Mouse (Mus musculus) forebrain, embryonic 12.5 days (tissue): ENCODE data around the gene Ppp1r12a. TPM values are rescaled to one million over a fixed set of nuclear protein-coding genes. Genes with fewer than 3 reads are reported as not detected.
"Not testable (repeated sequence)": the region's sequence is repeated elsewhere in the genome, so short reads cannot be mapped to it uniquely, and the experiment has no call there.

Experiments
- ATAC-seq: fragments of 200-750 bp; cut with Nextera tagmentation; 2 replicates; pipeline ENCODE4 v1.8.0; 2017; ENCODE audit warnings: moderate TSS enrichment; ENCODE audit not compliant: low FRiP score
- H3K27ac ChIP-seq: fragments of 300-500 bp; sonication (generic); 2 replicates; pipeline ENCODE4 v1.5.1; 2016; ENCODE audit warnings: mild to moderate bottlenecking
- H3K27me3 ChIP-seq: fragments of 300-500 bp; sonication (generic); 2 replicates; pipeline ENCODE4 v1.6.1; 2016; ENCODE audit warnings: mild to moderate bottlenecking
- H3K36me3 ChIP-seq: fragments of 300-500 bp; sonication (generic); replicated peaks from 2 replicates; pipeline ENCODE4 v1.6.1; 2016; ENCODE audit warnings: mild to moderate bottlenecking
- H3K4me1 ChIP-seq: fragments of 300-500 bp; sonication (generic); 2 replicates; pipeline ENCODE4 v1.6.1; 2016
- H3K4me2 ChIP-seq: fragments of 300-500 bp; sonication (generic); 2 replicates; pipeline ENCODE4 v1.6.1; 2016; ENCODE audit warnings: mild to moderate bottlenecking, moderate library complexity
- H3K4me3 ChIP-seq: fragments of 300-500 bp; sonication (generic); replicated peaks from 2 replicates; pipeline ENCODE4 v1.5.1; 2016; ENCODE audit warnings: mild to moderate bottlenecking
- H3K9ac ChIP-seq: fragments of 300-500 bp; sonication (generic); 2 replicates; pipeline ENCODE4 v1.6.1; 2016; ENCODE audit warnings: mild to moderate bottlenecking
- H3K9me3 ChIP-seq: fragments of 300-500 bp; sonication (generic); 2 replicates; pipeline ENCODE4 v1.6.1; 2016
- WGBS: fragments of 180-500 bp; shearing (Covaris S2); methylation state at CpG from one replicate; pipeline ENCODE4 v1.1.7; 2016; 5-methylcytosine and 5-hydroxymethylcytosine counted together
- polyA plus RNA-seq: library from polyadenylated mRNA; unstranded; fragments of >200 nt; fragmentation: Nextera tagmentation; extraction: Ambion mirVana; gene quantifications from 2 replicates; pipeline ENCODE4 v1.2.1, GENCODE M21; 2016

Ppp1r12a gene
- polyA plus RNA-seq, 1 experiment from 2014 or later: 84.7 TPM

DNA sequence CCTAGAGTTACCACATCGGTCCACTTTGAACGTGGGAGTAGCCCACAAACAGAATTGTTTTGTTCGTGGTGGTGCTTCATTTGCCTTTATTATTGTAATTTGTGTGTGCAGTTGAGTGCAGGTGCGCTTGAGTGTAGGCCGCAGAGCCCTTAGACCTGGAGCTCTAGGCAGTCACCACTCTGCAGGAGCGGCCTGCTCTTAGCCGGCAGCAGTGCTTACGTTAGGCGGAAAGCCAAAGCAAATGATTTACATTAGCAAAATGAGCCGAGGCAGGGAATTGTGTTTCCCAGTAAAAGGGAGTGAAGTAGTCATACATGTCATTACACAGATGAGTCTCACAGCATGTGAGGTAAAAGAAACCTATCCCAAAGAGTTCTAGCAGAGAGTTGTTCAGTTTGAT, 77.1 kb downstream of the Ppp1r12a start:
- no peaks in the 10 kb centered on the region for H3K9me3 ChIP-seq
- no peak overlapping the region for H3K9ac ChIP-seq
- ATAC-seq: no peak
- H3K4me2 ChIP-seq: no peak overlapping the region
- H3K4me3 ChIP-seq: no peak overlapping the region
- no peak overlapping the region for H3K27ac ChIP-seq
- no peaks in the 10 kb centered on the region for H3K4me1 ChIP-seq
- 84% methylated on average over 10 of the region's 10 CpGs for WGBS
- no peaks in the 10 kb centered on the region for H3K27me3 ChIP-seq
- peaks cover 18% of the 10 kb centered on the region for H3K36me3 ChIP-seq

GRCm38 (mm10) chr10:108250710-108251109, 88.7 kb downstream of the Ppp1r12a start:
- 85% methylated on average over 12 of the region's 12 CpGs for WGBS
- Histone ChIP-seq H3K4me1 (no peaks in the 10 kb centered on the region), H3K36me3 (peaks cover 36% of the 10 kb centered on the region), H3K9me3 (no peaks in the 10 kb centered on the region), H3K27ac (no peak overlapping the region), H3K4me3 (no peak overlapping the region), H3K4me2 (no peak overlapping the region), H3K9ac (no peak overlapping the region), H3K27me3 (no peaks in the 10 kb centered on the region)
- ATAC-seq: no peak

GRCm38 (mm10) chr10:108251181-108251580, 89.2 kb downstream of the Ppp1r12a start:
- no peaks in the 10 kb centered on the region for H3K4me1 ChIP-seq
- peaks cover 41% of the 10 kb centered on the region for H3K36me3 ChIP-seq
- ATAC-seq: no peak
- H3K9me3 ChIP-seq: no peaks in the 10 kb centered on the region
- H3K9ac ChIP-seq: no peak overlapping the region
- no peak overlapping the region for H3K4me2 ChIP-seq
- no peak overlapping the region for H3K4me3 ChIP-seq
- H3K27me3 ChIP-seq: no peaks in the 10 kb centered on the region
- no peak overlapping the region for H3K27ac ChIP-seq
- 57% methylated on average over 1 of the region's 2 CpGs for WGBS

- Histone ChIP-seq H3K4me2 (no peak overlapping the region), H3K36me3 (peaks cover 29% of the 10 kb centered on the region), H3K9ac (no peak overlapping the region), H3K4me3 (no peak overlapping the region), H3K27me3 (no peaks in the 10 kb centered on the region), H3K27ac (no peak overlapping the region), H3K4me1 (no peaks in the 10 kb centered on the region), H3K9me3 (no peaks in the 10 kb centered on the region)
- WGBS: 92% methylated on average over 7 of the region's 7 CpGs
- no peak for ATAC-seq
Observed at GRCm38 (mm10) chr10:108255812-108256376, 93.9 kb downstream of the Ppp1r12a start.

DNA sequence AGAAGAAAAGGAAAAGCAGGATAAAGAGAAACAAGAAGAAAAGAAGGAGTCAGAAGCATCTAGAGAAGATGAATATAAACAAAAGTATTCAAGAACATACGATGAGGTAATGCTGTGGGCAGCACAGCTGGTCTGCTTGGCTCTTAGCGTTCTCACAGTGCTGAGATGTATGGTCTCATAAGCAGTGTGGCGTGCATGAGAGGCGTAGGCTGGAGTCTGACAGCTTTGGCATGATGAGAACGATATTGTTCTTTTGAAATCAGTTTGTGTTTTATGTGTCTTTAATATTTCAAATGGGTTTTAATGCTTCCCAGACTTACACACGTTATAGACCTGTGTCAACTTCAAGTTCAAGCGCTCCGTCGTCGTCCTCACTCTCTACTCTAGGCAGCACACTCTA, 98.9 kb downstream of the Ppp1r12a start:
- no peaks in the 10 kb centered on the region; the same call in 1 of the 2 replicates for H3K4me1 ChIP-seq
- peak overlapping the region; percentile 36; the same call in 1 of the 2 replicates for H3K27ac ChIP-seq
- no peak overlapping the region for H3K4me2 ChIP-seq
- H3K36me3 ChIP-seq: peaks cover 27% of the 10 kb centered on the region
- no peak overlapping the region for H3K4me3 ChIP-seq
- WGBS: 85% methylated on average over 10 of the region's 10 CpGs
- H3K9ac ChIP-seq: no peak overlapping the region
- H3K9me3 ChIP-seq: no peaks in the 10 kb centered on the region
- H3K27me3 ChIP-seq: no peaks in the 10 kb centered on the region
- ATAC-seq: no peak

DNA sequence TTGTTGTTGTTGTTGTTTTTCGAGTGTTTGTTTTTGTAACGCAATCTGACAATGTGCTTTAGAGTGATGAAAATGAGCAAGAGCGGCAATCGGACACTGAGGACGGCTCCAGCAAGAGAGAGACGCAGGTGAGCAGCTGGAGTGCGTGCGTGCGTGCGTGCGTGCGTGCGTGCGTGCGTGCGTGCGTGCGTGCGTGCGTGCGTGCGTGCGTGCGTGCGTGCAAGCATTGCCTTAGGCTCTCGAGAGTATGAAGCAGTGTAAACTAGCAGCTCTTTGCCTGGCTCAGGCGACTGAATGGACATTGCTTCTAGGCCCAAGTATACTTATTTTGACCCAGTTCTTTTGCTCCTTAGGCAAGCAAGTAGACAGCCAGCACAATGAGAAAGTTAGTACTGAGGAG, 102.6 kb downstream of the Ppp1r12a start:
- Histone ChIP-seq H3K9me3 (no peaks in the 10 kb centered on the region), H3K27ac (no peak overlapping the region), H3K27me3 (no peaks in the 10 kb centered on the region), H3K4me1 (no peaks in the 10 kb centered on the region; the same call in 1 of the 2 replicates), H3K9ac (no peak overlapping the region), H3K36me3 (peaks cover 34% of the 10 kb centered on the region), H3K4me3 (no peak overlapping the region), H3K4me2 (no peak overlapping the region)
- WGBS: 96% methylated on average over 27 of the region's 27 CpGs
- ATAC-seq: no peak

DNA sequence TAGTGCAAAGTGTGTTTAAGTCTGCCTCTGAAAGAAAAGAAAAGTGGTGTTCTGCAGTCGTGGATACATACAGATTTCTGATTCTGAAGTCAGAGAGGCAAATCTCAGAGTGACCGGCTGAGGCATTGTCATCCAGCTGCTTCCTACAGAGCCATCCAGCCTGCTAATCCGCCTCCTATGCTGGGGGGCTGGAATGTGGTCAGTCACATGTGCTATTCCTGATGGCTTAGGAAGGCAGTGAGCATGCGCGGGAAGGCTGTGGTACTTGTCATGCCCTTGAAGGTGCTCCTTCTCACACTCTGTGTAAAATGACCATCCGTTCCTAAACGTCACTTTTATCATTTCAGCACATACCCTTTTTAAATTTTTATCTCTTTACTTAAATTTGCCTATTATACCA, 109.2 kb downstream of the Ppp1r12a start:
- Histone ChIP-seq H3K4me3 (no peak overlapping the region), H3K9ac (no peak overlapping the region), H3K36me3 (peaks cover 50% of the 10 kb centered on the region), H3K9me3 (no peaks in the 10 kb centered on the region), H3K27ac (no peak overlapping the region), H3K4me1 (no peaks in the 10 kb centered on the region), H3K4me2 (no peak overlapping the region), H3K27me3 (no peaks in the 10 kb centered on the region)
- no peak for ATAC-seq
- WGBS: 77% methylated on average over 7 of the region's 7 CpGs

DNA sequence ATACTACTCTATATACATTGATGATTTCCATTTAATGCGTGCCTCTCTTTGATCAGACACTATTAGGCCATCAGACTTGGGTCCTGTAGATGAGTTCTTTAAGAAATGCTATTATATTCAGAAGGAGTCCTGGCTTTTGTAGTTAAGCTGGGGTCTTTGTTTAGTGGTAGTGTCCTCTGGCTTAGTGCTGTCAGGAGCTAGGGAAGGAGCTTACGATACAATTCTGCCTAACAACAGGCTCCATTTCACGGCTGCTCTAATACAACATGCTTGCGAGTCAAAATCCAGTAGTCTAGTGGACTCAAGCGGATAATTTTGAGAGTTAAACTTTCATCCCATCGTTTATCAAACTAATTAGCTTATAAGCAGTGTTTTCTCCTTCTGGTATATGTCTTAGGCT, 114.7 kb downstream of the Ppp1r12a start:
- WGBS: 78% methylated on average over 6 of the region's 6 CpGs
- Histone ChIP-seq H3K27ac (no peak overlapping the region), H3K36me3 (peaks cover 47% of the 10 kb centered on the region)

GRCm38 (mm10) chr10:108277198-108277597, 115.2 kb downstream of the Ppp1r12a start:
- Histone ChIP-seq H3K27me3 (no peaks in the 10 kb centered on the region), H3K4me3 (no peak overlapping the region), H3K36me3 (peaks cover 44% of the 10 kb centered on the region), H3K9ac (no peak overlapping the region), H3K9me3 (no peaks in the 10 kb centered on the region), H3K27ac (no peak overlapping the region), H3K4me1 (no peaks in the 10 kb centered on the region), H3K4me2 (no peak overlapping the region)
- no peak for ATAC-seq
- WGBS: 83% methylated on average over 7 of the region's 7 CpGs

More for the DNA sequence above, 114.7 kb downstream of the Ppp1r12a start:
- Histone ChIP-seq H3K9ac (no peak overlapping the region), H3K4me1 (no peaks in the 10 kb centered on the region), H3K4me3 (no peak overlapping the region), H3K4me2 (no peak overlapping the region), H3K9me3 (no peaks in the 10 kb centered on the region), H3K27me3 (no peaks in the 10 kb centered on the region)
- ATAC-seq: no peak

DNA sequence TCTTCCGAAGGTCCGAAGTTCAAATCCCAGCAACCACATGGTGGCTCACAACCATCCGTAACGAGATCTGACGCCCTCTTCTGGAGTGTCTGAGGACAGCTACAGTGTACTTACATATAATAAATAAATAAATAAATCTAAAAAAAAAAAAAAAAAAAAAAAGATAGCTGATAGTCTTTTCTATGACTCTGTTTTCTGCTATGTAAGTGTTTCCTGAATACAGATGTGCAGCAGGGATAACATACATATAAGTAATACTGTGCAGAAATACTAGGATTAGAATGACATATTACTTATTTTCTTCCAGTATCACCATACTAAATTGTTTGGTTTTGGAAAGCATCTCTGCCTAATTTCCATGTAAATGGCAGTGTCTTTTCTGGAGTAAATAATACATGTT, 119.1 kb downstream of the Ppp1r12a start:
- H3K36me3 ChIP-seq: peaks cover 26% of the 10 kb centered on the region
- not testable (repeated sequence) for H3K4me1 ChIP-seq, H3K9me3 ChIP-seq, ATAC-seq, H3K4me2 ChIP-seq, H3K4me3 ChIP-seq, H3K27ac ChIP-seq, H3K9ac ChIP-seq, H3K27me3 ChIP-seq
- WGBS: 100% methylated on average over 3 of the region's 5 CpGs

DNA sequence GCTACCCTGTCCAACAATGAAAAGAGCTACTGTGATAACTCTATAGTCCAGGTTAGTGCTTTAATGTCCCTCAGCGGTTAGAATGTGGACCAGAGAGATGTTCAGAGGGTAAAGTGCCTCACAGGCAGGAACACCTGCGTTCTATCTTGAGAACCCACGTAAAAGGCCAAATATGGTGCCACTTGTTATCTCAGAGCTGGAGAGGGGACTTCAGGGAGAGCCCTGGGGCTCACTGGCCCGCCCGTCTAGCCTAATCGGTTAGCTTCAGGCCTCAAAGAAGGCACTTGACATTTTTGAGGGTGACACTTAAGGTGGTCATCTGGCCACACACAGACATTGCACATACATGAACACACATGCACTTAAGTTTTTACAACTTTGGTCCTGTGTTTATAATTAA, 120.4 kb downstream of the Ppp1r12a start:
- H3K36me3 ChIP-seq: peaks cover 21% of the 10 kb centered on the region
- H3K4me2 ChIP-seq: no peak overlapping the region
- no peak overlapping the region for H3K27ac ChIP-seq
- ATAC-seq: no peak
- no peak overlapping the region for H3K4me3 ChIP-seq
- H3K9ac ChIP-seq: no peak overlapping the region
- no peaks in the 10 kb centered on the region for H3K4me1 ChIP-seq
- no peaks in the 10 kb centered on the region for H3K27me3 ChIP-seq
- WGBS: 92% methylated on average over 6 of the region's 6 CpGs
- no peaks in the 10 kb centered on the region for H3K9me3 ChIP-seq

- Histone ChIP-seq H3K9ac (no peak overlapping the region), H3K27ac (no peak overlapping the region), H3K27me3 (no peaks in the 10 kb centered on the region), H3K4me3 (no peak overlapping the region), H3K4me1 (no peaks in the 10 kb centered on the region), H3K9me3 (no peaks in the 10 kb centered on the region), H3K36me3 (peaks cover 13% of the 10 kb centered on the region), H3K4me2 (no peak overlapping the region)
- ATAC-seq: no peak
- 87% methylated on average over 2 of the region's 2 CpGs for WGBS
Observed at GRCm38 (mm10) chr10:108283418-108283817, 121.4 kb downstream of the Ppp1r12a start.

DNA sequence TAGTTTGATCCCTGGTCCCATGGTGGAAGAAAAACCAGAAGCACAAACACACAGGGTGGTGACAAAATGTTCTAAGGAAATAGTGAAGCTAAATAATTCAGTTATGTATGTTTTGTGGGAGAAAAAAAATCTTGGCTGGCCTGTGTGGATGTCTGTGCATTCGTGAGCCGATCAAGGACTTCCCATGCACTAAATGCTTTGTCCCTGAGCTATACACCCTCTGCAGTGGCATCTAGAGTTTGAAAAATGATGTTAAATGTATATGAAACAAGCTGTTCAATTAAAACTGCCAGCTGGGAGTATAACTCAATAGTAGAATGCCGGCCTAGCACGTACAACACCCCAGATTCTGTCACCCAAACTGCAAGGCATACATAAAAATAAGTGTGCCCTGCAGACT, 121.8 kb downstream of the Ppp1r12a start:
- Histone ChIP-seq H3K9ac (no peak overlapping the region), H3K4me1 (no peaks in the 10 kb centered on the region), H3K36me3 (peaks cover 13% of the 10 kb centered on the region), H3K27ac (no peak overlapping the region), H3K9me3 (no peaks in the 10 kb centered on the region), H3K4me2 (no peak overlapping the region), H3K27me3 (no peaks in the 10 kb centered on the region), H3K4me3 (no peak overlapping the region)
- 94% methylated on average over 4 of the region's 4 CpGs for WGBS
- ATAC-seq: no peak
